Comparison of ENCODE assay signal across 8 mouse cellular contexts in the genomic region with DNA sequence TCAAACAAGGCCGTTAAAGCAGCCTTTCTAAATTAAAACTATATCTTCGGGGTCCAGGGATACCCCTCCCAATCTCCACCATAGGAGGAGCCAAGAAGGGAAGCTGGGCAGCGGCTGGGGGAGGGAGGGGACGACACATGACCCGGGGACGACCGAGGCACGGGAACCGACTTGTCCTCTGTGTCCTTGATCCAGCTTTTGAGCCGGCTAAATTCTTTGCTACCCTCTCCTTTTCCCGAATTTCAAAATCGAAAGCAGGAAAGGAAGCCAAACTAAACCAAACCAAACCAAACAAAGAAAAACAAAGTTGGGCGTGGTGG. TPM values are rescaled to one million over a fixed set of nuclear protein-coding genes. Genes with fewer than 3 reads are reported as not detected.
DNase-seq lines count a peak whose midpoint lies in the region; ATAC-seq and TF ChIP-seq lines count a peak whose summit lies in the region.

No protein-coding gene starts in this region.

- no peaks in the 10 kb centered on the region for H3K27me3 ChIP-seq in CH12.LX (replicated peaks)
- no peaks in the 10 kb centered on the region for H3K27me3 ChIP-seq in forebrain, embryonic 13.5 days
- H3K27me3 ChIP-seq in hindbrain, embryonic 10.5 days (ENCODE audit: insufficient read depth, poor library complexity, severe bottlenecking), result no peaks in the 10 kb centered on the region

- peak overlapping the region; percentile 17; the same call in 1 of the 2 replicates for H3K27ac ChIP-seq in CH12.LX (ENCODE audit: insufficient read depth, low read depth)
- H3K27ac ChIP-seq in forebrain, embryonic 13.5 days, result peak overlapping the region; percentile 80
- H3K27ac ChIP-seq in hindbrain, embryonic 10.5 days, result peak overlapping the region; percentile 98
- peak overlapping the region; percentile 100 for H3K27ac ChIP-seq in left cerebral cortex, adult 2 months

- peaks cover 9 to 58% of the 10 kb centered on the region in 2 experiments for H3K4me1 ChIP-seq in CH12.LX (ENCODE audit: control insufficient read depth in 1 of 2, insufficient read depth in 2 of 2)
- peaks cover 26% of the 10 kb centered on the region for H3K4me1 ChIP-seq in forebrain, embryonic 13.5 days
- H3K4me1 ChIP-seq in hindbrain, embryonic 10.5 days (replicated peaks), result peaks cover 27% of the 10 kb centered on the region

- in situ Hi-C loops in CH12.LX (cut with MboI; ENCODE audit: low pct_ligation_motif_present, low pct_unique_long_range_greater_than_20kb, low sequenced_read_pairs), result no loop called here

- TF ChIP-seq CTCF in CH12.LX (conservative IDR thresholded peaks at IDR 0.05 in 1 of 2, IDR thresholded peaks at IDR 0.05 in 1 of 2; ENCODE audit: low read depth in 2 of 2, low read length in 2 of 2), result no peak
- no peak for TF ChIP-seq CTCF in left cerebral cortex, adult 2 months (IDR thresholded peaks at IDR 0.05)

- peak overlapping the region; percentile 94 for H3K9ac ChIP-seq in CH12.LX (ENCODE audit: insufficient read depth, low read depth)
- peak overlapping the region; percentile 72 for H3K9ac ChIP-seq in forebrain, embryonic 13.5 days

- no peak for TF ChIP-seq RAD21 in CH12.LX (IDR thresholded peaks at IDR 0.05; ENCODE audit: low read depth, low read length)

- no peak for TF ChIP-seq POLR2A in CH12.LX (IDR thresholded peaks at IDR 0.05; ENCODE audit: low read depth, low read length)

- no peaks in the 10 kb centered on the region for H3K9me3 ChIP-seq in CH12.LX (replicated peaks; ENCODE audit: low read length)
- H3K9me3 ChIP-seq in forebrain, embryonic 13.5 days (replicated peaks), result no peaks in the 10 kb centered on the region
- H3K9me3 ChIP-seq in hindbrain, embryonic 10.5 days, result no peaks in the 10 kb centered on the region

- H3K36me3 ChIP-seq in CH12.LX (replicated peaks in 1 of 2; ENCODE audit: control insufficient read depth in 1 of 2, insufficient read depth in 1 of 2, low read length in 1 of 2), result peaks cover 28 to 40% of the 10 kb centered on the region in 2 experiments
- peaks cover 28% of the 10 kb centered on the region for H3K36me3 ChIP-seq in forebrain, embryonic 13.5 days (ENCODE audit: poor library complexity, severe bottlenecking)
- peaks cover 38% of the 10 kb centered on the region for H3K36me3 ChIP-seq in hindbrain, embryonic 10.5 days

- no peak for DNase-seq in CH12.LX (ENCODE audit: extremely low read depth)
- peak; percentile 79 for DNase-seq in adrenal gland, postnatal 25 days
- peak; percentile 70 for DNase-seq in hindbrain, embryonic 10.5 days (ENCODE audit: low spot score)
- DNase-seq in left cerebral cortex, adult 2 months (ENCODE audit: extremely low spot score in 1 of 2, low spot score in 2 of 2), result peak; percentile 26 to 64
- DNase-seq in lung, postnatal 36 days, result peak; percentile 86
- peak; percentile 66 for DNase-seq in right cerebral cortex, postnatal 4 days
- peak; percentile 72 for DNase-seq in yolk sac, embryonic 10.5 days (ENCODE audit: low spot score)

- peaks cover 29% of the 10 kb centered on the region for H3K79me2 ChIP-seq in CH12.LX (replicated peaks; ENCODE audit: control insufficient read depth, extremely low read depth, insufficient read depth, poor library complexity, severe bottlenecking)

- peak overlapping the region; percentile 38 for H3K4me2 ChIP-seq in CH12.LX (ENCODE audit: insufficient read depth, low read depth, poor library complexity, severe bottlenecking)
- H3K4me2 ChIP-seq in forebrain, embryonic 13.5 days, result peak overlapping the region; percentile 97

- dilution Hi-C loops in CH12.LX (cut with MboI; ENCODE audit: extremely low pct_ligation_motif_present, extremely low pct_unique_long_range_greater_than_20kb, low sequenced_read_pairs), result no loop called here

- 0% methylated on average over 13 of the region's 13 CpGs for WGBS in forebrain, embryonic 13.5 days
- WGBS in hindbrain, embryonic 10.5 days, result under 1% methylated on average over 13 of the region's 13 CpGs

- peak; percentile 54 for ATAC-seq in forebrain, embryonic 13.5 days

- TF ChIP-seq EP300 in CH12.LX (IDR thresholded peaks at IDR 0.05; ENCODE audit: low read length), result no peak

- H3K4me3 ChIP-seq in CH12.LX (replicated peaks in 1 of 3; ENCODE audit: low read depth in 2 of 3, low read length in 2 of 3, poor library complexity in 1 of 3), result peak overlapping the region; percentile 66 to 96 (median 68)
- peak overlapping the region; percentile 100 for H3K4me3 ChIP-seq in forebrain, embryonic 13.5 days
- peak overlapping the region; percentile 99 for H3K4me3 ChIP-seq in hindbrain, embryonic 10.5 days
- H3K4me3 ChIP-seq in left cerebral cortex, adult 2 months, result peak overlapping the region; percentile 94

- intact Hi-C loops in left cerebral cortex, adult 2 months (cut with DNase I), result loop anchor here (5.0 kb wide), 1 partner anchor 71 kb away; the partner anchor contains the start of gene Maco1

TF ChIP-seq in CH12.LX, 34 proteins besides CTCF, POLR2A, EP300 and RAD21:
- TF ChIP-seq KAT2A (IDR thresholded peaks at IDR 0.05; ENCODE audit: insufficient replicate concordance, low read length) (no peak), CHD1 (IDR thresholded peaks at IDR 0.05; ENCODE audit: low read depth, low read length) (peak; percentile 51; the same call in 1 of the 2 replicates), CHD2 (IDR thresholded peaks at IDR 0.05; ENCODE audit: low read length) (no peak), BHLHE40 (IDR thresholded peaks at IDR 0.05; ENCODE audit: low read depth, low read length) (peak; percentile 51; the same call in 1 of the 2 replicates), MAX (IDR thresholded peaks at IDR 0.05; ENCODE audit: low read length) (peak; percentile 12; the same call in 1 of the 2 replicates), SIN3A (IDR thresholded peaks at IDR 0.05; ENCODE audit: low read length) (no peak), TCF12 (IDR thresholded peaks at IDR 0.05; ENCODE audit: low read depth, low read length) (peak; percentile 13; the same call in 1 of the 2 replicates), MXI1 (IDR thresholded peaks at IDR 0.05; ENCODE audit: low read depth, low read length) (peak; percentile 47)
TF ChIP-seq in CH12.LX: peak in this region for 5.

RNA-seq across cellular contexts. Expression of gene Rsrp1, which starts 0.5 kb away (rescaled TPM):
- total RNA-seq in CH12.LX (2012; rRNA removed) (61.3 and 71.9 TPM in 2 replicates), CH12.LX (2014; rRNA removed) (51.2 and 62.7 TPM in 2 replicates)
- polyA plus RNA-seq in CH12.LX (2012; ENCODE audit: insufficient read length, low read depth), result 69.4 and 86.8 TPM in 2 replicates
- 603 and 640 TPM in 2 replicates for total RNA-seq in adrenal gland, postnatal 25 days (2021)
- polyA plus RNA-seq in forebrain, embryonic 13.5 days (2015; fragmentation: Nextera tagmentation; extraction: Ambion mirVana), result 474 and 488 TPM in 2 replicates
- polyA plus RNA-seq in hindbrain, embryonic 10.5 days (2016; fragmentation: Nextera tagmentation; extraction: Ambion mirVana), result 335 and 382 TPM in 2 replicates
- total RNA-seq in left cerebral cortex, adult 2 months (2021), result 100 to 1,000 TPM; 284 to 304 TPM

RNA-seq across cellular contexts. Expression of gene Syf2, which starts 7.8 kb away (rescaled TPM):
- 59.2 and 63.5 TPM in 2 replicates for total RNA-seq in CH12.LX (2012; rRNA removed)
- 77.1 and 93.8 TPM in 2 replicates for total RNA-seq in CH12.LX (2014; rRNA removed)
- polyA plus RNA-seq in CH12.LX (2012; ENCODE audit: insufficient read length, low read depth), result 76.1 and 89.0 TPM in 2 replicates
- total RNA-seq in adrenal gland, postnatal 25 days (2021), result 109 TPM in 2 replicates
- 74.8 and 79.1 TPM in 2 replicates for polyA plus RNA-seq in forebrain, embryonic 13.5 days (2015; fragmentation: Nextera tagmentation; extraction: Ambion mirVana)
- polyA plus RNA-seq in hindbrain, embryonic 10.5 days (2016; fragmentation: Nextera tagmentation; extraction: Ambion mirVana), result 67.6 and 75.2 TPM in 2 replicates
- total RNA-seq in left cerebral cortex, adult 2 months (2021), result 10 to 100 TPM; 53.9 to 58.7 TPM

RNA-seq across cellular contexts. Expression of gene Tmem50a, which starts 8.1 kb away (rescaled TPM):
- total RNA-seq in CH12.LX (2012; rRNA removed) (84.8 and 95.8 TPM in 2 replicates), CH12.LX (2014; rRNA removed) (131 and 132 TPM in 2 replicates)
- 114 and 133 TPM in 2 replicates for polyA plus RNA-seq in CH12.LX (2012; ENCODE audit: insufficient read length, low read depth)
- total RNA-seq in adrenal gland, postnatal 25 days (2021), result 337 and 444 TPM in 2 replicates
- polyA plus RNA-seq in forebrain, embryonic 13.5 days (2015; fragmentation: Nextera tagmentation; extraction: Ambion mirVana), result 161 and 176 TPM in 2 replicates
- polyA plus RNA-seq in hindbrain, embryonic 10.5 days (2016; fragmentation: Nextera tagmentation; extraction: Ambion mirVana), result 132 and 149 TPM in 2 replicates
- 100 to 1,000 TPM; 113 to 116 TPM for total RNA-seq in left cerebral cortex, adult 2 months (2021)

RNA-seq across cellular contexts. Expression of gene Rhd, which starts 58.5 kb away (rescaled TPM):
- total RNA-seq in CH12.LX (2012; rRNA removed) (0.92 and 1.1 TPM in 2 replicates), CH12.LX (2014; rRNA removed) (0.82 and 1.3 TPM in 2 replicates)
- 0.79 and 1.1 TPM in 2 replicates for polyA plus RNA-seq in CH12.LX (2012; ENCODE audit: insufficient read length, low read depth)
- 0.33 TPM in 1 of 2 replicates, not detected in the other for total RNA-seq in adrenal gland, postnatal 25 days (2021)
- 1.5 TPM in 2 replicates for polyA plus RNA-seq in forebrain, embryonic 13.5 days (2015; fragmentation: Nextera tagmentation; extraction: Ambion mirVana)
- 11.2 and 12.5 TPM in 2 replicates for polyA plus RNA-seq in hindbrain, embryonic 10.5 days (2016; fragmentation: Nextera tagmentation; extraction: Ambion mirVana)
- not detected for total RNA-seq in left cerebral cortex, adult 2 months (2021)

Comparison
In these comparisons a context has a peak if more than half of its experiments do, and no peak if none do; other contexts are left out.
1. H3K27ac ChIP-seq: peak in every context shown above with its lines; median percentile 100 in left cerebral cortex, adult 2 months; 98 in hindbrain, embryonic 10.5 days; 80 in forebrain, embryonic 13.5 days; 17 in CH12.LX.